Mouse (Mus musculus) kidney, adult 2 months (tissue): ENCODE measurements at regions not wholly inside any gene's neighbourhood (a gene's known extent, or its start where the extent isn't known, plus 50 kb on each side); places are given as distances from the start of the nearest gene placed in this dataset.
A peak's percentile ranks its signal among the peaks of the same experiment; 100 is the strongest.

ENCODE experiments used
- DNase-seq: peaks from one replicate; pipeline ENCODE4 v3.0.0; 2021
- H3K27ac ChIP-seq: fragments of 200-500 bp; 2 replicates; pipeline ENCODE4 v1.5.1; 2012; ENCODE audit warnings: low read depth, low read length, control low read depth, inconsistent platforms; ENCODE audit not compliant: insufficient read depth
- H3K27me3 ChIP-seq: fragments of 200-500 bp; replicated peaks from 2 replicates; pipeline ENCODE4 v1.6.1; 2012; ENCODE audit warnings: mild to moderate bottlenecking, moderate library complexity, low read length, inconsistent platforms; ENCODE audit not compliant: control insufficient read depth, insufficient read depth
- H3K36me3 ChIP-seq: fragments of 200-500 bp; 2 replicates; pipeline ENCODE4 v1.6.1; 2012; ENCODE audit warnings: mild to moderate bottlenecking, moderate library complexity, low read length, inconsistent platforms; ENCODE audit not compliant: control insufficient read depth, insufficient read depth
- H3K4me1 ChIP-seq: fragments of 200-500 bp; 2 replicates; pipeline ENCODE4 v1.6.1; 2011; ENCODE audit warnings: low read length; ENCODE audit not compliant: control insufficient read depth, insufficient read depth
- H3K4me3 ChIP-seq: fragments of 200-500 bp; 2 replicates; pipeline ENCODE4 v1.5.1; 2011; ENCODE audit warnings: mild to moderate bottlenecking, low read depth, low read length, control low read depth; ENCODE audit not compliant: insufficient read depth
- CTCF ChIP-seq: fragments of 200-500 bp; conservative IDR thresholded peaks from 2 replicates; pipeline ENCODE4 v1.5.1; 2011; ENCODE audit warnings: low read depth, mild to moderate bottlenecking, control low read depth, low read length, moderate library complexity, mixed read lengths; ENCODE audit not compliant: insufficient read depth, insufficient read length
- POLR2A ChIP-seq: fragments of 200-500 bp; IDR thresholded peaks from one replicate; pipeline ENCODE4 v1.6.1; 2011; ENCODE audit warnings: low read depth, low read length, control low read depth
- WGBS: fragments of 180-500 bp; shearing (Covaris S2); methylation state at CpG from one replicate; pipeline ENCODE4 v1.1.7; 2018; 5-methylcytosine and 5-hydroxymethylcytosine counted together

DNA sequence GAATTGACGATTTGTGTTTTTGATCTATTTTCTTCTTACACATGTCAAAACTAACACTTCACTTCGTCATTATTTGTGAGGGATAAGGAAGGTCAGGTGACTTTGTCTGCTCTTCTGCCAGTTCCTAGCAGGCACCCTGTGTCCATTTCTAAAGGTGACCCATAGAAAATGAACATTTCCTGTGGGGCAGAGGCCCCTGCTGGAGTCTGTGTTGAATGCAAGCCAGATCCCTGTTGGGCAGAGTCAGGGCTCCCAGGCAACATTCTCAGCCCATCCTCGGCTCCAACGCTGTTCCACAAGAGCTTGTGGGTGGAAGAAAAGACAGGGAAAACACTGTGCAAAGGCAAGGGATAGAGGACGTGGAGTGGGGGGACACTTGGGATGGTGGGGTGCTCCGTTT, 321.2 kb upstream of the Gm5148 start:
- WGBS, result 54% methylated on average over 6 of the region's 6 CpGs
- H3K27ac ChIP-seq, result no peak overlapping the region
- no peaks in the 10 kb centered on the region for H3K4me1 ChIP-seq
- no peaks in the 10 kb centered on the region for H3K27me3 ChIP-seq
- H3K36me3 ChIP-seq, result no peaks in the 10 kb centered on the region
- DNase-seq, result no peak
- H3K4me3 ChIP-seq, result no peak overlapping the region
- TF ChIP-seq CTCF (no peak), POLR2A (no peak)

DNA sequence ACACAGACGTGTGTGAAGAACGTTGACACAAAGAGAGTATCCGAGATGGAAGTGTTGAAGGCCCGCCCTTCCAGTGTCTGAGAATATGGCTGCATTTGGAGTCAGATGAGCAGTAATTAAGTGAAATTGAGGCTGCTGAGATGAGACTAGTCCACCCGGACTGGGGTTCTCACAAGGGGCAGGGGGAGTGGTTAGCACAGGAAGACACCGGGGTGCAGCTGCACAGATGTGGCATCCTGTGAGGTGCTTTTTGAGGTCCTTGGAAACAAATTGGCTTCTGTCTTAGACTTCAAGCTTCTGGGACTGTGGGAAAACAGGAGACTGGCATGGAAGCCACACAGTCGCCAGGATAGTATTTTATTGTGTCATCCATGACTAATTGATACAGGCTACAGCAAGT, 320.0 kb upstream of the Gm5148 start:
- no peak for DNase-seq
- TF ChIP-seq CTCF, result no peak
- no peak for TF ChIP-seq POLR2A
- Histone ChIP-seq H3K36me3 (no peaks in the 10 kb centered on the region), H3K27ac (no peak overlapping the region), H3K27me3 (no peaks in the 10 kb centered on the region), H3K4me3 (no peak overlapping the region), H3K4me1 (no peaks in the 10 kb centered on the region)
- 84% methylated on average over 7 of the region's 7 CpGs for WGBS

DNA sequence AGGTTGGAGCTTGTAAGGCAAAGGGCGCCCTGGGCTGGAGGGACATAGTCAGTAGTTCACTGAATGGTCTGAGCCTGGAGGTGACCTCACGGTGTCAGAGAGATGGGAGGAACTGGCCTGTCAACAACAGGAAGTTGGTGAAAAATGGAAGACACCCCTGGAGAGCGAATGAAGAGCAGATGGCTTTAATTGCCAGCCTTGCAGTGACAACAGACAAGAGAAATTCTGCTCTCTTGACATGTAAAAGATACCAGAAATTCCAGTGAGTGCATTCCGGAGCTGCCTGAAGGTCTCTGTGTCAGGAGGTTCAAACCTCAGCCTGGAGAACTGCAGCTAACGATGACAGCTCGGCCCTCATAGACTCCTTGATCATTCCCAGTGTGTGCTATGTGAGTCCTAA, 318.3 kb upstream of the Gm5148 start:
- Histone ChIP-seq H3K4me3 (no peak overlapping the region), H3K27ac (peak overlapping the region; percentile 77), H3K36me3 (no peaks in the 10 kb centered on the region), H3K27me3 (no peaks in the 10 kb centered on the region), H3K4me1 (no peaks in the 10 kb centered on the region)
- TF ChIP-seq CTCF, result no peak
- no peak for TF ChIP-seq POLR2A
- peak; percentile 80 for DNase-seq
- 64% methylated on average over 6 of the region's 6 CpGs for WGBS

DNA sequence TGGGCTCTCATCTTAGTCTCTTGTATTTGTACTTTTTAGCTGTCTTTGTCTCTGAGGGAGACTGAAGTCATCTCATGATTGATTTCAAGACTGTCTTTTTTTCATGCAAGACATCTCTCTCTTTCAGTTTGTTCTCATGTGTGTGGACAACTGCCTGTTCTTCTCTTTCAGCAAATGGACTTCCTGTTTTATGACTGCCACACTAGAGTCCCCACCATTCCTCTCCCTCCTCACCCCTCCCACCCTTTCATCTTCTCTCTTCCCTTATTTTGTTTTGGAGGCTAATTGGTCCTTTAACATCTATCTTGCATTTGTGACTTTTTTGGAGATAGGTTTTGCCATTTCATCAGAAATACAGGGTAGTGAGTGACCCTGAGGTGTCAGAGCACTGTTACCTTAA, 311.8 kb upstream of the Gm5148 start:
- H3K27ac ChIP-seq, result no peak overlapping the region
- H3K36me3 ChIP-seq, result no peaks in the 10 kb centered on the region
- H3K4me1 ChIP-seq, result no peaks in the 10 kb centered on the region
- H3K27me3 ChIP-seq, result no peaks in the 10 kb centered on the region
- no peak for TF ChIP-seq POLR2A
- TF ChIP-seq CTCF, result no peak
- H3K4me3 ChIP-seq, result no peak overlapping the region
- no peak for DNase-seq

DNA sequence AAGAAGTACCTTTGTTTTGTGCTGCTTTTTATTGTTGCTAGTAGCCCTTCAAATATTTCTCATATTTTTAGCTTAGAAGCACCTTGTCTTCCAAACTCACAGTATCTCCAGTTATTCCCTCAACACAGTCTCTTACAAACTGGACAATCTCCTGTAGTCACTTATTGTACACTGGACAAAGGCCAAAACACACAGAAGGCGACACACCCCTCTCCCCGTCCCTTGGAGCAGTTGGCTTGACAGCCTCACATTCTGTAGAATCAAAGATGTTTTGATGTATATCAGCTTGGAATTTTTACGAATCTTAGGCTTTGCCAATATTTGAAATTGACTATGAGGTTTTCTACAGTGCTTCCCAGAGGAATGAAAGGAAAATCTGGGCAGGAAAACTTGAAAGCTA, 309.8 kb upstream of the Gm5148 start:
- no peak for DNase-seq
- TF ChIP-seq CTCF (no peak), POLR2A (no peak)

DNA sequence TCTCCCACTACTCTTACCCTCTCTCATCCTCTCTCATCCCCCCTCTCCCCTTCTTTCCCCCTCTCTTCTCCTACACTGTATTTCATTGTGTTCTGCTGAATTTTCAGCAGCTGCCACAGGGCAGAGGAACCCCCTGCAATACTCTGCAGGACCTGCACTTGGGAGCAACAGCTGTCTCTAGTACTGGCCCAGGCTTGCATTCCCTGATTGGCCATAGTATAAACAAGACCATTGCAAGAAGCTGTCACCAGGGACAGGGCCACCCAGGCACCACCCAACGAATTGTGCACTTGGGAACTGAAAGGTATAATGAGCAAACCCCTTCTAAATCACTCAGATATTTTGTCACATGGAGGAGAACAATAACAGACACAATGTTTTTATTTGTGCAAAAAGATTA, 290.5 kb upstream of the Gm5148 start:
- Histone ChIP-seq H3K27me3 (no peaks in the 10 kb centered on the region), H3K4me1 (peaks cover 4% of the 10 kb centered on the region; the same call in 1 of the 2 replicates), H3K27ac (no peak overlapping the region), H3K36me3 (no peaks in the 10 kb centered on the region), H3K4me3 (no peak overlapping the region)
- DNase-seq, result no peak
- TF ChIP-seq POLR2A (no peak), CTCF (no peak)
- WGBS, result 56% methylated on average over 1 of the region's 1 CpGs

More for the DNA sequence above, 309.8 kb upstream of the Gm5148 start:
- no peak overlapping the region for H3K27ac ChIP-seq
- no peaks in the 10 kb centered on the region for H3K4me1 ChIP-seq
- H3K27me3 ChIP-seq, result no peaks in the 10 kb centered on the region
- WGBS, result 54% methylated on average over 3 of the region's 3 CpGs
- H3K36me3 ChIP-seq, result no peaks in the 10 kb centered on the region
- no peak overlapping the region for H3K4me3 ChIP-seq

DNA sequence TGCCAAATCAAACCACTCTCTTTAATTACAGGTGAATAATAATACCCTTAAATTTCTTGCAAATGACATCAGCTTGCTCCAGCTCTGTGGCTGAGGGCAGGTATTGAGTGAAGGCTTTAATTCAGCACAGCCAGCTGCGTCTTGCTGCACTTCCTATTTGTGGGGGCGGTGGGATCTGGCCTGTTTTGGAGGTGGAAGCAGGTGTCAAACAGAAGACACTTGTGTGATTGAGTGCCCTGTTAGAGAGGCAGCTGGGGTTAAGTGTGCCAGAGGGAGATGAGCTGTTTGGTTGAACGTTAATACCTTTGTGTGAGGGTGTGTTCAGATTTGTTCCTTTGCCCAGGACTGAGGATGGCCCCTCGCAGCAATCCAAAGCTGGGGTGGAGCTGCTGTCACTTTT, 284.9 kb upstream of the Gm5148 start:
- WGBS, result 52% methylated on average over 4 of the region's 4 CpGs
- DNase-seq, result no peak
- no peak overlapping the region for H3K27ac ChIP-seq
- H3K4me3 ChIP-seq, result no peak overlapping the region
- H3K36me3 ChIP-seq, result no peaks in the 10 kb centered on the region
- no peaks in the 10 kb centered on the region for H3K4me1 ChIP-seq
- TF ChIP-seq CTCF, result no peak
- no peak for TF ChIP-seq POLR2A
- no peaks in the 10 kb centered on the region for H3K27me3 ChIP-seq

DNA sequence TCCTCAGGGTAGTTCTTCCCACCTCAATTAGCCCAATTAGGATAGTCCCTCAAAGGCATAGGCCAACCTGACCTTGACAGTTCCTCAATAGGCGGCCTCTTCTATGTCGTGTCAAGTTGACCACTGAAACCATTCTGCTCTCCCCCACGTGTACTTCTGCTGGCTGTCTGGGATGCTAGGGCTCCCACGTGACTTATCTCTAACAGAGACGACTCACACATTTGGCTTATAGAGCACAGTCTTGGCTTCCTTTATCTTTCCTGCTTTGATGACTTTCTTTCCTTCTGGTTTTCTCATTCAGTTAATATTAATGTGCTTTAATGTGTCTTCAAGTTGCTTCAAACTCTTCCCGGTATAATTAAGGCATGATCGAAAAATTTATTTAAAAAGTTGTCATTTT, 284.0 kb upstream of the Gm5148 start:
- 73% methylated on average over 7 of the region's 7 CpGs for WGBS
- H3K36me3 ChIP-seq, result no peaks in the 10 kb centered on the region

More for the DNA sequence above, 284.0 kb upstream of the Gm5148 start:
- no peaks in the 10 kb centered on the region for H3K27me3 ChIP-seq
- no peaks in the 10 kb centered on the region for H3K4me1 ChIP-seq
- no peak overlapping the region for H3K27ac ChIP-seq
- no peak for TF ChIP-seq CTCF
- TF ChIP-seq POLR2A, result no peak
- no peak for DNase-seq
- H3K4me3 ChIP-seq, result no peak overlapping the region
